Mouse (Mus musculus) heart, adult 11 months (tissue): ENCODE measurements around the gene Slc12a1.
"Not testable (repeated sequence)": the region's sequence is repeated elsewhere in the genome, so short reads cannot be mapped to it uniquely, and the experiment has no call there.

Source experiments
- DNase-seq: peaks from one replicate; pipeline ENCODE4 v3.0.0; 2022

The Slc12a1 gene

DNA sequence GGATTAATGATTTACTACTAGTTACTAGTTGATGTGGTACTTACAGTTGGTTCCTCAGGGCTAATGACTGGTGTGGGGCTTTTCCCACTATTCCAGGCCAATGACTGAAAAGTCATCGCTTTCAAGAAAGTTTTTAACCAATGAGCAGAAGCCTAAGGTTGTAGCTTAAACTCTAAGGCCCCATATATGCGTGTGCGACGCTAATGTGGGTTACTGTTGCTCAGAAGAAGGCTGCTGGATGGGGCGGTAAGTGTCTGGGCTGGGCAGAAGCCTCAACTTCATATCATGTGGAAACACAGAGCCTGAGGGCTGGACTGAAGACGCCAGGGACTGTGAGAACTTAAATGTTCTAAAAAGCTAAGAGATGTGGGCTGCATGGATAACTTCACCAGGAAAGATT, at the start of gene Slc12a1:
Gene Slc12a1, plus strand, starts transcription at position 118 of the 400 bp plus-strand sequence.
- DNase-seq: peak; percentile 15

DNA sequence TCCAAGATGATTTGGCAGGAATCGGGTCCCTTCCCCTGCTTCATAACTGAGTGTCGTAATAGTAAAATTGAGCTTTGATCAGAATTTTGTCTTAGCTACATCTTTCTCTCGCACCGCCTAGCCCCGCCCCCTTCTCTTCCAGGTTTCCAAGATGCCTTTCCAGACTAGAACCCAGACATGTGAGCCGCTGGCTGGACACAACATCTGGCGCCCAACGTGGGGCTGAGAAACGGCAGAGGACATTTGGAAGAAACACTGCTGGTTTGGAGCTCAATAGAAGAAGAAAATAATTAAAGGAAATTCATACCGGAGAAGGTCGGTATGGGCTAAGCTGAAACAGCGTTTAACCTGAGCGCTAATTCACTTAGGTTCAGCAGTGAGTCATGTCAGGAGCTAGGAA, 47.8 kb upstream of the Slc12a1 start:
- DNase-seq: not testable (repeated sequence)

DNA sequence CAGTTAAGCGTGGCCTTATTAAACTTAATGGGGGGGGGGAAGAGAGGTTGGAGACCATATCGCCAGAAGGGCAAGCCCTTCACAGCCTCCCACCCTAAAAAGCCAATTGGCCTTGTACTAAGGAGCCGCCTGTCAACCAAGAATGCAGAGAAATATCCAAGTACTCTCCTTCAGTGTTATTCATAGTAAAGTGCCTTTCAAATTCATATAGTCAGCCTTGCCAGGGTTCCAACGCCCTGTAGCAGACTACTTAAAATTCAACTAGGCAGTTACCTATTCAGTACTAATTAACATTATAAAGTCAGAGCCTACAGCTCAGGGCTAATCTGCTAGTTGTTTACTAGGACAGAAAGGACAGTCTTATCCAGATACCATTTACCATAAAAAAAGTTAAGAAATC, 45.8 kb upstream of the Slc12a1 start:
- DNase-seq: not testable (repeated sequence)

DNA sequence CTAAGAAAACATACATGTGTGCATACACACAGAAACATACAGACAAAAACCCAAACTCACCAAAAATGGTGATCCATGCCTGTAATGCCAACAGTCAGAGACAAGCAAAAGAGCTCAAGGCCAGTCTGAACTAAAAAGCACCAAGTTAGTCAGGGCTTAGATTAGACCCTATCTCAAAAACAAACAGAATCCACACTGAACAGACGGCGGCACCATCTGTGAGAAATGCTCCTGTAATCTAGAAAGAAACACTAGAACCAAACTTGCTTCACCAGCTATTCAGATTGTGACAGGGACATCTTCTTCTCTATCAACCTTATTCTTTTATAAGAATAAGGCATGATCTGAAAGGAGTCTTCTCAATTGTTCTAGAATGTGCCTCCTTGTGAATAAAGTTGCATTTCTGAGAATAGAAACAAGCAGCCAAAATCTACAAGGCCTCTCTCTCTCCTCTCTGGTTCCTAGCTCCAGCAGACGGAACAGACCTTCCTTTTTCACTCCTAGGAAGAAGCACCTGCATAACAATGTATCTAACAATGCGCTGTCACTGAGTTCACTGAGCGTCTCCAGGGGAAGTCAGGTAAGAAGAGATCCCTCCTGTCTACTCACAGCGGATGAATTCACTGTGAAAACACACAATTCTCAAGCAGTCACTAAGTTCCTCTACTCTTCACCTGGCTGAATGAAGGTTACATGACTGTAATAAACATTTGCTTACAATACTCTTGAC, 32.8 kb upstream of the Slc12a1 start:
- DNase-seq: peak; percentile 42

DNA sequence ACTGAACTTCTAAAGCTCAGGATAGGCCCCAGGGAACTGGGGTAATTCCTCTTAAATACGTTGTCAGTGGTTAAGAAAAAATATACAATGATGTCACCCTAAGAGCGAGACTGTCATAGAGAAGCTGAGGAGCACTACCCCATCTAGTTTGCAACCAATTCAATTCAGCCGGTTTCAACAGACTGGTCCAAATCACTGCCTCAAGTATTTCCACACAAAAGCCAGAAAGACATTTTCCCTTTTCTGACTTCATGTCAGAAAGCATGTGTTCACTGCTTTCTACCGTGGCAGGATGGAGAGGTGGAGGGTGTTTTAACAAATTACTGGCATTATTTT, 30.0 kb upstream of the Slc12a1 start:
- no peak for DNase-seq

DNA sequence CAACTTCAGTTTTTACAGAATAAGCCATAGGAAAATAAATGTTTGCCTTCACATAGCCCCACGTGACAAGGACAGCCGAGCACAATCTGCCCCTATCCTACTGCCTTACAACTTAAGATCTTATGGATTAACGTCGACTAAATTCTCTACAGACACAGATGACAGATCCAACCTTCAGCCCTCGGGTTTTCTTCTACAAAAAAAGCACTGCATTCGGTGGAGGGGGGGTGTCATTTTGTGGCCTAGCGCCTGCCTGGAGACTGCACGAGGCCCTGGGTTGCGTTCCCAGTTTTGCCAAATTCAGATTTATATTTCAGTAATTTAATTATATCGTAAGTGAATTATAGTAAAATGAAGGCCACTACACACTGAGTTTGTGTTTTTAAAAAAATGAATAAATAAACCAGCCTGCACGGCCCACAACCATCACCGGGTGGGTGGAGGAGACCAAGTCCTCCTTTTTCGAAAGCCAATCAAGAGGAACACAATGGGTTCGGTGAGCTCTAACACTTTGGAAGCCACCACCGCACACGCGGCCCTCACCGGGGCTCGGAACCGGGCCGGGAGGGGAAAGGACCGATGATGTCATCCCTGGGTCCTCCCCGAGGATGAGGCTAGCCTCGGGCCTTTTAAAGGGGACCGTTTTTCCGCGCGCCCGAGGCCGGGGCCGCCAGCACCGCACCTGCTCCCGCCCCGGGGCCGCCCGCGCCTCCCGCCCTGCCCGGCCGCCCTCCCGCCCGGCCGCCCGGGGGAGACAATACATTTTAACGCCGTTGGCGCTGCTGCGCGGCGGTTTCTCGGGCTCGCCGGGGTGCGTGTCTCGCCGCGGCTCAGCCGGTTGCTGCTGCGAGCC, 29.5 kb upstream of the Slc12a1 start:
- DNase-seq: peak; percentile 95

DNA sequence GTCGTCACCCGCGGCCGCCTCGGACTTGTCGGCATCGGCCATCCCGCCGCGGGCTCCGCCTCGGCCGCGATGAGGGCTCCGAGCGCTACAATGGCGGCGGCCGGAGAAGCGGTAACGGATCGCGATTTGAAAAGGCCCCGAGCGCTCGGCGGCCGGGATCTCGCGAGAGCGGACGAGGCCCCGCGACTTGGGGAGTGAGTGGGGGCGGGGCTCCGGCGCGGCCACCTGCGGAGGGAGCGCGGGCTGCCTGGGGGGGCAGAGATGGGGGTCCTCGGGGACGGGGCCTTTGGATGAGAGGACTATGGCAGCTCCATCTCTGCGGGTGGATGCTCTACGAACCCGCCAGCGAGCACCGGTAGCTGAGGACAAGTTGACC, 28.8 kb upstream of the Slc12a1 start, which contains the start of gene Myef2:
Gene Myef2, minus strand, starts transcription at position 185 of the 376 bp plus-strand sequence.
- peak; percentile 97 for DNase-seq

DNA sequence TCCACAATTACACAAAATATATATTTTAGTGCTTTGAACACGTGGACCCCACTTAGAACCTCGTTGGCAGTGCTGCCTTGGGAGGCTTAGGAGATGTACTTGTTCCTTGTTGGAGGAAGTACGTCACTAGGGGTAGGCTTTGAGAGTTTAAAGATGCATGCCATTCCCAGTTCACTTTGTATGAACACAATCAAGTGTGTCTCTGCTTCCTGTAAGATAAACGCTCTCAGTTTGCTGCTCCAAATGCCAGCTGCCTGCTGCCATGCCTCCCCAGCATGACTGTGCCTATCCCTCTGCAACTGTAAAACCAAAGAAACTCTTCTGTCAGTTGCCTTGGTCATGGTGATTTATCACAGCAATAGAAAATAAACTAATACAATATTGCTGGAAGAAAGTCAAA, 26.5 kb upstream of the Slc12a1 start:
- DNase-seq: peak; percentile 72

DNA sequence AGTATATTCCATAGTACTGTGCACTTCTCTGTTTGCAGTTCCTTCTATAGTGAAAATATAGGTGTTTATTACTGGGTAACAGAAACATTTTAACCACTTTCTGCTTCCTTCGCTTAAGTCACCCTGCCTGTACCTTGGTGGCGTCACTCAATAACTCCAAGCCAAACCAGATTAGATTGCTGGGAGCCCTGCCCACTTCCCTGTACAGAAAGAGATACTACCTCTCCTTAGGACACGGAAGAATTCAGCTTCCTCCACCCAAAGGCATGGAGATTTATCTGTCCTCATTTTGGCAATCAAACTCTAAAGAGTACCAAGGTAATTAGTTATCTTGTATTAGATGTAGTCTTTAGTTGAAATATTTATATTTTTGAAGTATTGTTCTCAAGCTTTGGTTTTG, 25.5 kb upstream of the Slc12a1 start:
- peak; percentile 46 for DNase-seq

DNA sequence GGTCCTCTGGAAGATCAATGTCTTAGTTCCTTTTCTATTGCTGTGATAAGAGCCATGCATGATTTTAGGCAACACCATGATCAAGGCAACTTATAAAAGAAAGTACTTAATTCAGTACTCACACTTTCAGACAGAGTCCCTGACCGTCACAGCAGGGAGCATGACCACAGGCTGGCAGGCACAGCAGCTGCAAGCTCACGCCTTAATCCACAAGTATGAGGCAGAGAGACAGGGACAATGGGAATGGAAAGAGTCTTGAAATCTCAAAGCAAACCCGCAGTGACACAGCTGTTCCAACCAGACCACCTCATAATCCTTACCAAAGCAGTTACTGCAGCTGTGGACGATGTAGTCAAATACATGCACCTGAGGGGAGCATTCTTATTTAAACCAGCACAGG, 18.2 kb upstream of the Slc12a1 start:
- peak; percentile 16 for DNase-seq

DNA sequence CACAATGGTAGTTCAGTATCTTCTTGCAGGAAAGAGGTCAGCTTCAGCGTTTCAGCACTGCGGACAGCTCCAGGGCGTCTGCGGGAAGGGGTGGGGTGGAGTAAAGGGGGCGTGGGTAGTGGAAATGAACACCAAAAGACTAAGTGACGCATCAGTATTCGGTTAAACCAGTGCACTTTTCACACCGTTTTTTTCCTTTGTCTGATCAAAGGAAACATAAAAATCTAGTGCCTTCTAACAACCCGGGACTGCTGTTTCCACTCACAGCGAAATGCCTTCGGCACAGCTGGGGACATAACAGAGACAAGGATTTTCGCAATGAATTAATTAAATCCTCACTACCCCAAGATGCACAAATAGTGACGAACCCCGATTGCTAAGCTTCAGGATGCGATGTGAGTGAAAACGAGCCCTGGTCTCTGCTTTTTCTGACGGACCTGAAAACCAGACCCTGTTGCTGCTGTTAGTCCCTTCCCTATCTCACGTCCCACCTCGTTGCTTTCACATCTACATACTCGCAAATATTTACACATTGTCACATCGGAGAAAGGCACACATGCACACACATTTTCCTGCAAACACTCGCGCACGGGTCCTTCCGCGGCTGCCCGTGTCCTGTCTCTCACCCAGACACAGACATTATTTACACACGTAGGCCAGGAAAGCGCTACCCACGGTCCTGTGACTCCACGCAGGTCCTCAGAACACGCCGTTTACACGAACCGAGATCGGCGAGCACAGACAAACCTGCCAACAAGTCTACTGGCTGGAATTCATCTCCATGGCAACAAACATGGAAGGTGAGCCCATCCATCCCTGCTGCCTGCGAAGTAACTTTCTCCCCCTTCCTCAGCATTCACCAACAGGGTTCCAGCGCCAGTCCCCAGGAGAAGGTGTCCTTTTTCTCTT, 16.1 kb upstream of the Slc12a1 start, which contains the start of gene Ctxn2:
Gene Ctxn2, plus strand, starts transcription at position 790 of the 909 bp plus-strand sequence.
- peak; percentile 86 for DNase-seq

DNA sequence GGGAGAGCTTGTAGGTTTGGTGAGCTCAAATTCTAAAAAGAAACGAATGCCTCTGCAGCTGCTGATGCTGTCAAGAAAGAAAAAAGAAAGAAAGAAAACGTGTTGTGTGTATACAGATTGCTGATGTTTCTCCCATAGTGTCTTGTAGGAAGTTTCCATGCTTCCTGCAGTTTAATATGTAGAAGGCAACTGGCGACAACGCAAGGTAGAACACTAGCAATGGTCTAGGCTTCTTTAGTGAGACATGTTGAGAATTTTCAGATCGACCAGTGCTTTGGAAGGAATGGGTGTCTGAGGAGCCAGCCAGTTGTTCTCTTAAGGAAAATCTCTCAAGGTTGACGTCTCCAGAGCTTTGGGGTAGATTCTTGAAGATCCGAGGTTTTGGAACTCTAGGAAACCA, 15.5 kb upstream of the Slc12a1 start:
- peak; percentile 30 for DNase-seq

DNA sequence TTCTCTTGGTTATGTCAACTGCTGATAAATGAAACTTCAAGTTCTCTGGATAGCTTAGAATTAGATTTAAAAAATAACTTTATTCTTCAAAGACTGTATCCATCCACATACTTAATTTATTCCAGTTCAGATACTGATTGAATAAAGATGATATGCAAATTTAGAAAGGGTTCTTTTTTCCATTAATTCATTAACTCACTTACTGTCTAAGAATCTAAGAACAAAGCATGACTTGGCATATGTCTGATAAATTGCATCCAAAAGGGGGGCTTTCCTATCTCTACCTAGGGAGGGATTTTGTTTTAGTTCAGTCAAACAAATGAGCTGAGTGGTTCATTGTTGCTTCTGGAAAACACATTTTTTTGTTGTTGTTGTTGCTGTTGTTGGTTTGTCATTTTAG, 10.0 kb upstream of the Slc12a1 start:
- no peak for DNase-seq

DNA sequence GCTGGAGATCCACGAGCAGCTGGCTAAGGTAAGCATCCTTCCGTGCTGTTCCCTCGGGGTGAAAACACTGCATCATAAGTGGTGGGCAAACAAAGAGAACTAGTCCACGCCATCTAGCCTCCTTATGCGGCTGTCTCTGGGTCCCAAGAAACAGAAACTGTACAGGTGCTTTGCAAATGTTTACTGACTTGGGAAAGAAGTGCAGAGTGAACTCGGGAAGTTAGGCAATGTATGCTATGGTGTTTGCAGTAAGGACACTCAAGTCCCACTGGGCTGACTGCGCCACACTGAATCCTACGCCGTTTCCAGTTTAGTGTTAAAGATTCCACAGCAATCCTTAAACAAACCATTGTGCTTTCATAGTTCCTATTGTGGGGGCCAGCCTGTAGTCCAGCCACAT, 2.0 kb downstream of the Slc12a1 start:
- peak; percentile 54 for DNase-seq

DNA sequence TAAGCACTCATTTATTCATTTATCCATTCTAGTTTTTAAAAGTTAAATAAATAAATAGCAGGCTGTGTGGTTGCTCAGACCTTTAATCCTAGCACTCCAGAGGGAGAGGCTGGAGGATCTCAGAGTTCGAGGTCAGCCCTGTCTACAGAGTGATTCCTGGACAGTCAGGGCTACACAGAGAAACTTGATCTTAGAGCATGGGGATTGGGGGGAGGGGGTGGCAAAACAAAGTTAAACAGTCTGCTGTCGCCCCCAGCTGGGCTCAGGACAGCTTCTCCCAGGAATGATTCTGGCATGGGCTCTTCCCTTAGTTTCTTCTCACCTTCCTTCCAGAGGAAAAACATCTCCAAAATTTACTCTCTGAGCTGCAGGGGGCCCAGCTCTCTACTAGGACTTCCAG, 3.2 kb downstream of the Slc12a1 start:
- peak; percentile 68 for DNase-seq

DNA sequence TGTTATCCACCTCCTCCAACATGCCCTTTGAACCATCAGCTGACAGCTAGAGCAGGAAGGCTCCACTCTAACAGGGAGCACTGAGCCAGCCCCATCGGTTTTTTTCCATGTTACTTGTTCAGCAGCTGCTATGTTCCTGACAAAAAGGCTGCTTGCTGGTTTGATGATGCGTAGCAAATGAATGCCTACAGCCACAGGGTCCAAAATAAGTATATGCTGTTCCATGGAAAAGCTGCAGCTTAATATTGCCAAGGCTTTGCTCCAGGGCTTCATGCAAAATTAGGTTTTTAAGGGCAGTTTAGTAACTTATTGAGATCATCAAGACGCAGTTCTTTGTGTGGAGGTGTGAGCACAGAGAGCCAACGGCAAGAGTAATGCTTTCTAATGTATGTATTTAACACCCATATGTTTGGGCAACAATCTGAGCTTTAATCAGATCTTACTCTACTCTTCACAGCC, 9.7 kb downstream of the Slc12a1 start:
- DNase-seq: peak; percentile 33

DNA sequence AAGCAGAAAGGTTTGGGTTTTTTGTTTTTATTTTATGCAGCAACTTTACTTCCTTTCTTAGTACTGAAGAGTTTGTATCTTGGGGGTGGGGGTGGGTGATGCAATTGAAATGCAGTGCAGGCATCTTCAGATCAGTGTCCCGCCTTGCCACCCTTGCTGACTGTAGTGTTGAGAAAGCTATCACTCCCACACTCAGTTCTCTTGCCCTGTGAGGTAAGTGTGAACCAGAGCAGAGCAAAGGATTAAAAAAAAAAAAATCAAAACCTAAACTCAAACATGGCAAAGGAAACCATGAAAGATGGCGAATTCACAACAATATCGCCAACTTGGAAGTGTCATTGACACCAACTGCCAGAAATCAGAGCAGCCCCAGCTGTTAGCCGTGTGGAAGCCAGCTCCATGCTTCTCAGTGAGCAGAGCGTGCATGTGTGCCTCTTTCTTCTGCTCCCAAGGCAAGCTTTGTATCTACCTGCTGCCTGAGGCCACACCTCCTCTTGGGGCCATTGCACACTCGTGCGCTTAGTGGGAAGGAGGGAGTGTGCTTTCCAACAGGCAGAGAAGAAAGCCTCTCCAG, 26.0 kb downstream of the Slc12a1 start:
- DNase-seq: peak; percentile 16

DNA sequence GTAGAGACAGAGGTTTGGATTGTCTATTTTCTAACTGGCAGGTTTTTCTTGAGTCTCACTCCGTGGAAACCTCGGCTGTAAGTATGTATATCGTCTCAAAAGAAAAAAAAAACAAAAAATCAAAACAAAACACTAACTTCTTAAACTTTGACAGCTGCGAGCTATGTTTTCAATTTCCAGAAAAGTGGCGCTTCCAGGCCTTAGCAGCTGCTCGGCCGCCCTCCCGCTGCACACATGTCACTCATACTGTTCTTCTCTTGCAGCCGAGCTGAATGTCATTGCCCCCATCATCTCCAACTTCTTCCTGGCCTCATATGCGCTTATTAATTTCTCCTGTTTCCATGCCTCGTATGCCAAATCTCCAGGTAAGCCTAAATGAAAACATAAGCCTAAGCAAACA, 35.6 kb downstream of the Slc12a1 start:
- peak; percentile 71 for DNase-seq

DNA sequence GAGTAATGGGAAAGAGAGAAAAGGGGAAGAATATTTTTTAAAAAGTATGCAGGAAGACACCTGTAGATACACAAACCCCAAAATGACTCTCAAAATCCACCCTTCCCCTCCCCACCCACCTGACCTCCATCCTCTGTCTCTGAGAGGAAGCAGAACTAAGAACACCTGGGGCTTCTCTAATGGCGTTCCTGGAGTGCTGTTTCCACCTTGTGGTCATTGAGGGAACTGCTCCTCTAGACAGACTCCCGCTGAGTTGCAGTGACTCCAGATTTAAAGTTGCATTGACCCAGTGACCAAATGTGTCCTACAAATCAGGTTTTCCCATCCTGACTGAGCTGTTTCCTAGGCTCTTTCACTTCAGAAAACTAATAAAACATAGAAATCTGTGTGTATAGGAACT, 36.9 kb downstream of the Slc12a1 start:
- DNase-seq: peak; percentile 87

DNA sequence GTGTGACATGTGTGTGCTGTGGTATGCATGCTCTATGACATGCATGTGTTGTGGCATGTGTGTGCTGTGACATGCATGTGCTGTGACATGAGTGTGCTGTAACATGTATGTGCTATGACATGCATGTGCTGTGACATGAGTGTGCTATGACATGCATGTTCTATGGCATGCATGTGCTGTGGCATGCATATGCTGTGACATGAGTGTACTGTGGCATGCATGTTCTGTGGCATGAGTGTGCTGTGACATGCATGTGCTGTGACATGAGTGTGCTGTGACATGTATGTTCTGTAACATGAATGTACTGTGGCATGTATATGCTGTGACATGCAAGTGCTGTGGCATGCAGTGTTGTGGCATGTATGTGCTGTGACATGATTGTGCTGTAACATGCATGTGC, 40.6 kb downstream of the Slc12a1 start:
- peak; percentile 55 for DNase-seq

DNA sequence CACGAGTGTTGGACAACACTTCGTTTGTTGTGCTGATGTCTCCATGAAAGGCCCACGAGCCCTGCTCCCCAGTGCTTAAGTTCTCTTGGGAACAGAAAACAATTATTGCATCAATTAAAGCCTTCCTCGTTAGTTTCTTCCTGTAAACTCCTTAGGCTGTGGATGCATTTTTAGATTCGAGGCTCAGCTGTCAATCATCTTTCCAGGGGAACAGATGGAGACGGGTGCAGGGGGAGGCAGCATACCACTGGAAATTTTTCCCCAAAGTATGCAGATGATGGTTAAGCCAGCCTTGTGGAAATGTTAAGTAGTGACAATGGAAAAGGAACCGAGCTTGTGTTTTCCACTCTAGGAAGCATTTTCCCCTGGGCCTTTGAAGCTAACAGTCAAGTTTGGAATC, 44.5 kb downstream of the Slc12a1 start:
- DNase-seq: peak; percentile 58

DNA sequence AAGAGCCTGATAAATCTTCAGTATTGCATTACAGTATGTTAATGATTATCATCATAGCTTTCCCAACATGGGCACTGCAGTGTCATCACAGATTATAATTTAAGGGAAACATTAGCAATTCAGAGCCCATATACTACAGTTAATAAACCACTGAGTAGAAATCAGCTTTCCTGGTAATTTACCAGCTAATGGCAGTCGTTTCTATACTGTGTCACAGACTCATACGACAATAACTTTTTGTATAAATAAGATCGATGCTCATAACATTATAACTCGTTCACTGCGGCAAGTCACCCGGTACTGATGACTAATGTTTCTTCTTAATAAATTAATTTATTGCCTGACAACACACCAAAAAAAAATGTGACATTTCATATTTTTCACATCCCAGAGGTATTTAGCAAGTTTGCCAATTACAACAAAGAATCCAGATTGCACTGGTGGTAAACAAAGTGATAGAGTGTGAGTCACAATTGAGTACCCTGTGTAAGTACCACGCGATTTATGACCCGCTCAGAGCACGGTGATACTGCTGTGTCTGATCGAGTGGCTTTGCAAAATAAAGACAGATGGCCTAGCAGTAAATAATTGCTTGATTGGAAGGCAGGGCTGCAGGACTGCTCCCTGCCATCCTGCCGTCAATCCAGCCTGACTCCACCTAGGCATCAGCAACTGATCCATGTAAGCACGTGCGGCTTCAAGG, 56.7 kb downstream of the Slc12a1 start:
- peak; percentile 75 for DNase-seq
